Mouse (Mus musculus) testis, adult 2 months (tissue): ENCODE measurements around the gene Chd3.

Source experiments
- CTCF ChIP-seq: fragments of 200-500 bp; IDR thresholded peaks from 2 replicates; pipeline ENCODE4 v1.5.1; 2012; ENCODE audit warnings: low read depth, mild to moderate bottlenecking, inconsistent platforms, low read length, moderate library complexity; ENCODE audit not compliant: control insufficient read depth, insufficient read depth, insufficient replicate concordance
- POLR2A ChIP-seq: fragments of 200-500 bp; IDR thresholded peaks from 2 replicates; pipeline ENCODE4 v1.6.1; 2012; ENCODE audit warnings: low read depth, mild to moderate bottlenecking, inconsistent platforms, low read length, moderate library complexity; ENCODE audit not compliant: control insufficient read depth

DNA sequence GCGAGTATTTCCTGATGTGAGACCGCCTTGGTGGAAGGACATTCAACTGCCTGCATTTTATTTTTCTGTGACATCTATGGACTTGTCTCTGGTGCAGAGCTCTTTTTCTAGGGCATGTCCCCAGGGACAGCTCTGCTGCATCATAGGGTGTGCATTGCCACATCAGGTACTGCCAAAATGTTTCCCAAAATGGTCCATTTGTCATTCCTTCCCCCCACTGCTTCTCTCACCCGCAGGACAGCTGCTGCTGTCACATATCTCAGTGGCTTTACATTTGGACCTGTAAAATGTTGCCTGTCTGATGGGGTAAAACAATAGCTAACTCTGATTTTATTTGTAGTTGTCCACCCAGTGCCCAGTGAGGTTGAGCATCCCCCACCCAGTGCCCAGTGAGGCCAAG lies 73.9 kb downstream of the Chd3 start:
- no peak for TF ChIP-seq CTCF
- no peak for TF ChIP-seq POLR2A
